Mouse (Mus musculus): ENCODE data around the gene Appl1.

GRCm38 (mm10) chr14:27011561-27011960, 40.5 kb upstream of the Appl1 start:
- TF ChIP-seq POLR2A (IDR thresholded peaks at IDR 0.05; ENCODE audit: low read depth, low read length) (no peak), CTCF (conservative IDR thresholded peaks at IDR 0.05; ENCODE audit: insufficient read depth, insufficient read length, low read depth, low read length) (no peak)

Data from kidney, adult 2 months (tissue).